Mouse (Mus musculus) hindbrain, embryonic 12.5 days (tissue): ENCODE data around the gene Ankib1. TPM values are rescaled to one million over a fixed set of nuclear protein-coding genes. Genes with fewer than 3 reads are reported as not detected.

ENCODE experiments used
- microRNA-seq: library from miRNA; unstranded; fragments of <30 nt; microRNA quantifications from one replicate; pipeline ENCODE4, GENCODE M21; 2017
- polyA plus RNA-seq: library from polyadenylated mRNA; unstranded; fragments of >200 nt; fragmentation: Nextera tagmentation; extraction: Ambion mirVana; gene quantifications from 2 replicates; pipeline ENCODE4 v1.2.1, GENCODE M21; 2016

The Ankib1 gene
- polyA plus RNA-seq, 1 experiment from 2014 or later: 24.1 TPM

Small RNA genes lying within 50 kb of the gene (microRNA-seq; reads per million reads assigned to microRNA genes)
- gene Gm22926: not detected
- gene Gm26238: not detected

Other genes with a start within 250 kb of the Ankib1 start
- gene 1700109H08Rik, start 231.4 kb downstream of the Ankib1 start, polyA plus RNA-seq: 3.2 and 4.6 TPM in 2 replicates
- gene Pex1, start 206.9 kb downstream of the Ankib1 start, polyA plus RNA-seq: 20.9 and 23.3 TPM in 2 replicates
- 13.0 and 13.8 TPM in 2 replicates for gene Rbm48, start 206.3 kb downstream of the Ankib1 start, polyA plus RNA-seq
- gene Tmbim7, start 151.7 kb downstream of the Ankib1 start, polyA plus RNA-seq: not detected in 2 replicates
- 70.6 and 74.0 TPM in 2 replicates for gene Gatad1, start 145.7 kb downstream of the Ankib1 start, polyA plus RNA-seq
- 75.2 and 80.2 TPM in 2 replicates for gene Krit1, start 259 bp upstream of the Ankib1 start, polyA plus RNA-seq
- gene Lrrd1, start 42.2 kb upstream of the Ankib1 start, polyA plus RNA-seq: 0.14 TPM in 1 of 2 replicates, not detected in the other
- 8.4 and 9.5 TPM in 2 replicates for gene Mterf1a, start 91.0 kb upstream of the Ankib1 start, polyA plus RNA-seq
- gene Akap9, start 125.1 kb upstream of the Ankib1 start, polyA plus RNA-seq: 308 and 312 TPM in 2 replicates